Mouse (Mus musculus) embryo, embryonic 11 days (tissue): Measurements from ENCODE around the gene Chrne.

Experiments
- DNase-seq: peaks from one replicate; pipeline ENCODE4 v3.0.0-alpha.2; 2015

Gene Chrne

DNA sequence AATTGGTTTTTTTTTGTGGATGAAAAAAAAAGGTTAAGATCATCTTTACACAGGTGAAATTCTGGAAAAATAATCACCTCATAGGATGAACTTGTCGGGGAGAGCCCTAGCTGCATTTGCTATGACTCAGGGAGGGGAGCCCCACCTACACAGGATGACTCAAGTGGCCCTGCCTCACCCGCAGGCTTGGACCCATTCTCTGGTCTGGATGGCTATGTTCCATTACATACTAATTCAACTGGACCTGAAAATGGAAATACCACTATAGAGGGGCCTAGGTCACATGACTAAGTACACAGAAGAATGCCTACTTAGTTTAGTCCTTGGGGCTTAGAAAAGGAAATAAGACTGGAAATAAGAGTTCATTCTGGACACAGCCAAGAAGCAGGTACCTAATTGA, 32.4 kb upstream of the Chrne start:
- no peak for DNase-seq

DNA sequence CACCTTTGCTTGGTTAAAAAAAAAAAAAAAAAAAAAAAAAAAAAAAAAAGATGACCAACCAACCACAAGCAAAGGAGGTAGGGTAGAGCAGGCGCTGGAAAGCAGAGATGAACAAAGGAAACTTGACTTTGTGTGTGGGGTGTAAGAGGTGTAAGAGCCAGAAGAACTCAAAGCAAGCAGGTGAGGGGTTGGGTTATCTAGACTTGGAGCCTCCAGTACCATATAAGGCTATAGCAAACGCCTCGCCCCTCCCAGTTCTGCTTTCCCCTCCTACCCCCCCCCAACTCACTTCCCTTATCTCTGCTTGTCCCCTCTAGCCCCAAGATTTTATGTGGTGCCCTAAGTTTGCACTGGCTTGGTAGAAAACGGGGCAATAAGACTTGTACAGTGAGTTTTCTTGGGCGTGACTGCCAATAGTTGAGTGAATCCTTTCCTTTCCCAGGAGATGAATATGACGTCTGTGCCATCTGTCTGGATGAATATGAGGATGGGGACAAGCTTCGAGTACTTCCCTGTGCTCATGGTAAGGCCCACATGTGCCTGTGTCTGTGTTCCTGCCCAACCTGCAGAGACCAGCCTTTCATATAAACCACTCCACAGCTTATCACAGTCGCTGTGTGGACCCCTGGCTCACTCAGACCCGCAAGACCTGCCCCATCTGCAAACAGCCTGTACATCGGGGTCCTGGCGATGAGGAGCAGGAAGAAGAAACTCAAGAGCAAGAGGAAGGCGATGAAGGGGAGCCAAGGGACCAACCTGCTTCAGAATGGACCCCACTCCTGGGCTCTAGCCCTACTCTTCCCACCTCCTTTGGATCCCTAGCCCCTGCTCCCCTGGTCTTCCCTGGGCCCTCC, 31.5 kb upstream of the Chrne start:
- no peak for DNase-seq

DNA sequence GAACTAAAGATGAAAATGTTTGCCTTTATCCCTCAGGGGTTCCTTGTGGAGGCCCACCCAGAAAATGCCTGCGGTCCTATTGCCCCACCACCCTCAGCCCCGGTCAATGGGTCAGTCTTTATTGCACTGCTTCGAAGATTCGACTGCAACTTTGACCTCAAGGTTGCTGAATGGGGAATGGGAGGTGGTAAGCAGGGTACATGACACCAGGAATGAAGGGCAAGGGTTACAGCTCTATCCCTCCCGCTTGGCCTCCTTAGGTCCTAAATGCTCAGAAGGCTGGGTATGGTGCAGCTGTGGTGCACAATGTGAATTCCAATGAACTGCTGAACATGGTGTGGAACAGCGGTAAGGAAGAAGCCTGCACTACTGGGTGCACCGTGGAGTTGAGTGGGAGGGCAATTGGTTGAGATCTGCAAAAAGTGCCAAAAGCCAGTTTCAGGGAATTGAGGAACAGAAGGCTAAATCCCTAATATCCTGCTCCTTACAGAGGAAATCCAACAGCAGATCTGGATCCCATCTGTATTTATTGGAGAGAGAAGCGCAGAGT, 30.2 kb upstream of the Chrne start:
- DNase-seq, result no peak

DNA sequence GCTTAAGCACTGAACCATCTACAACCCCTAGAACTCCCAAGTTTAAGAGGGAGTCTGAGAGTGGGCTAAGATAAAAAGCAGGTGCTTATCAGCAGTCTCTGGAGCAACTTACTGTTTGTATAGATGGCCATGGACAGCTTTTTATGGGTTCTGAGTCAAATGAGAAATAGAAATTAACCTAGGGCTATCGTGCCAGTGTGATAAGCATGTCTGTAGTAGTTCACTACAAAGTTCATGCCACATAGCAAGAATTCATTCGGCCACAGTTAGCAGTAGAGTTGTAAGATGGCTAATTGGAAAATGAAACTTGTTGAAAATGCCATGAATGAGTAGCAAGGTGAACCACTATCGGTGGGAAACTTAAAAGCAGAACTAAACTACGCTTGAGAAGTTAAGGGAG, 29.5 kb upstream of the Chrne start:
- no peak for DNase-seq

DNA sequence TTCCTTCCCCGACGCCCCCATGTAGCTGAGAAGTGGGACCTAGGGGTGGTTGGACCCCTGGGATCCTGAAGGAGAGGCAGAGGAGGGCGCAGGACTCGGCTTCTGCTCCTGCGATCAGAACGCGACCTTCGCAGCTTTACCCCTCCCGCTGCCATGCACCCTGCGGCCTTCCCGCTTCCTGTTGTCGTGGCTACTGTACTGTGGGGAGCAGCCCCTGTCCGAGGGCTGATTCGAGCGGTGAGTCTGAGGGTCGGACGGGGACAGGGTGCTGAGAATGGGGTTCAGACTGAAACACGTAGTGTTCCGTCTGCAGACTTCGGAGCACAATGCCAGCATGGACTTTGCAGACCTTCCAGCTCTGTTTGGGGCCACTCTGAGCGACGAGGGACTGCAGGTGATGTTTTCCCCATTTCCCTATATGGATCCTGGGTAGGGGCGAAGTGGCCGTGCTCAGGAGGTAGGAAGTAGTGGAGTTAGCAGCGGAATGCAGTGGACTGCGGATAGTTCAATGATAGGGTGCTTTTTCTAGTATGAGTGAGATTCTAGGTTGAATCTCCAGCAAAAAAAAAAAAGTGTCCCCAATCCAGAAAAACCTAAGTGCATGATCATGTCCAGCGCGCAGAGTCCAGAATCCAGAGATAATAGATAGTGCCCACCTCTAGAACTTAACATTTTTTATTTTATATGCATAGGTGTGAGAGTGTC, 28.9 kb upstream of the Chrne start:
- DNase-seq, result peak; percentile 25

DNA sequence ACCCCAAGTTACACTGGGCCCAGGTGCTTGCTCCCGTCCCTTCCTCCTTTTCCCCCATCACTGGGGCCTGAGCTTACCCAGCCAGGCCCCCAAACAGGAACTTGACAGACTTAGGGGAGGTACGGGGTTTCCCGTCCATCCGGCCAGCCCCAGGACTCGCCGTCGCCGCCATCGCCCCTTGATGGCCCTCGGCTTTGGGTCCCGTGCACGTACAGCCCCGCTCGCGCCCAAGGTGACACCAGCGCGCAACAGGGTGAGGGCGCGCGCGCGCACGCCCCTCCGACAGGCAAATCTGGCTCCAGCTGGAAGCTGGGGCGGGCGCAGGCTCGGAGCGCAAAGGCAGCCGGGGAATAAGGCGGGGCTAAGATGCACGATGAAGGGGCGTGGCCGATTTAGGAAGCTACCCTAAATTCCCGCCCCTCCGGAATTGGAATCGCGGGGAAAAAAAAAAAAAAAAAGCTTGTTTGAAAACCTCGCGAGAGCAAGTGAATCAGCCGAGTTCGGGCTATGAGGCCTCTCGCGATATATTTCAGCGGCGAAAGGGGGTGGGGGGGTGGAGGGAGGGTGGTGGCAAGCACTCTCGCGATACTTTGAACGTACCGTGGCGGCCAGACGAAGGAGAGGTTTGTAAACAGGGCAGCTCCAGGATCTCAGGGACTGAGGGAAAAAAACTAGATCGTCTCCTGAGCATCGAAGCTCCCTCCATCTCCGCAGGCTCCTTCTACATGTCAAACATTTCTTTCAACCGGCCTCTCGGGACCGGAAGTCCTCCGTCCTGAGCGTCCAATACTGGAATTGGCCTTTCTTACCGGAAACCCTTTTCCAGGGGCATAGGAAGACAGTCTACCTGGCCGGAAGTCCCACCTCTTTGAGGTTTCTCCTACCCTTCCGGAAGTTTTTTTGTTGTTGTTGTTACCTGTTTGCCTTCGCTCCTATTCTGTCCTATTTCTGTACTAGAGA, 28.0 kb upstream of the Chrne start, which contains the start of the genes Rnf167 and Slc25a11:
Gene Rnf167, plus strand, starts transcription at position 545 of the 960 bp plus-strand sequence.
Gene Slc25a11, minus strand, starts transcription at position 789 of the 960 bp plus-strand sequence.
- DNase-seq, result peak; percentile 100

DNA sequence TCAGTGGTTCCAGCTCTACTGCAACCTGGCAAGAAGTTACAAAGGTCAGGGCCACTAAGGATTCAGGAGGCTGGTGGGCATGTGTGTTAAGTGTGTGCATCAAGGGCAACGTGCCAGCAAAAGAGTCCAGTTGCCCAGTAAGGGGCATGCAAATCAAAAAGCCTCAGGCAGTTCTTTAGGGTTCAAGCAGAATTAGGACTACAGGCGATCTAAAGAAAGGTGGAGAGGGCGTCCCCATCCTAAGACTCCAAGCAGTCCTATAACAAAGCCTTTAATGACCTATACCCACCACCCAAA, 27.2 kb upstream of the Chrne start:
- DNase-seq, result no peak

DNA sequence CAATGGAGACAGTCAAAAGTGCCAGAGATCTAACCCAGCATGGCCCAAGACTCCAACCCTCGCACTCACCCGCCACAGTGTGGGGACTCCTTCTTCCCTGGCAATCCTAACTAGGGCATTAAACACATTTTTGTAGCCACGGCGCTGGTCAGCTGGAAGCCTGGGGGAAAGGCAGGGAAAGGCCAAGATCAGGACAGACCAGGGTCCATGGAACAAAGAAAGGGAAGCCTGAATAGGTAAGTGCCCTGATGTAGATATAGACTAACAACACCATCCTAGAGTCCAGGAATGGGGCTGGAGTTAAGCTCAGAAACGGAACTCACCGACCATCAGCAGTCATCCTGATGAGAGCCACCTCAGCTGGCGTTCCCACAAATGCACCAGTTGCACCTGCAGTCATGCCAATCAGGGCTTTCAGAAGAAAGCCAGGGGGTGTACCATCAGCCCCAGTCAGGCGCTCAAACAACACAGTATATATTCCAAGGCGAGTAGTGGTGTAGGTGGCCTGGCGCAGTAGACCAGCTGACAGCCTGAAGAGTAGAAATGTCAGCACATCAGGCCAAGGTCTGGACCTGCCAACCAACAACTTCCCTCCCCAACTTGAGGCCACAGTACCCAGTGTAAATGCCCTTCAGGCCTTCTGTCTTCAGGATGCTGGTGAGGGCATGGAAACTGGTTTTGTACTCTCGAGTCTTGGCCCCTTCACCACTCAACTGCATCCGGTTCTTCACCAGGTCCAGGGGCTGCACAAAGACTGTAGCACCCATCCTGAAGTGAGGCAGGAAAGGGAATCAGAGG, 26.6 kb upstream of the Chrne start:
- DNase-seq, result no peak

DNA sequence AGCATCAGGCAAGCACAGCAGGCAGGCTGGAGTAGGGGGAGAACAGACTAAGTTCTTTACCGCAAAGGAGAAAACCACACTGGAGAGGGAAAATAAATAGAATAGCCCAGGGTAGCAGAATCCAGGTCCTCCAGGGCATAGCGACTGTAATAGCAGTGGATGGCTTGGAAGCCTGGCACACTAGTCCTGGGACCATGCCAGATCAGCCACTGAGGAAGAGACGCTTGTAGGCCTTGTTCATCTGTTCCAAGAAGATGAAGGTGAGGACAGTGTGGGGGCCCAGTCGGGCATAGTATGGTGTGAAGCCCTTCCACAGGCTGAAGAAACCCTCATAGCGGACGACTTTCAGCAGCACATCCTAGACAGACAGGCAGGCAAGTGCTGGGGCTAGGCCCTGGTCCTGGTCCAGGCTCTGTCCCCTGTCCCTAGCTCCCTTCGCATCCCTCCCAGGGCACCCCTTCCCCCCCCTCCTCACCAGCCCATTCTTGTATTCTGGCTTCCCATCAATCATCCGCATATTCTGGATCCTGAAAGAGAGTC, 25.6 kb upstream of the Chrne start:
- no peak for DNase-seq

DNA sequence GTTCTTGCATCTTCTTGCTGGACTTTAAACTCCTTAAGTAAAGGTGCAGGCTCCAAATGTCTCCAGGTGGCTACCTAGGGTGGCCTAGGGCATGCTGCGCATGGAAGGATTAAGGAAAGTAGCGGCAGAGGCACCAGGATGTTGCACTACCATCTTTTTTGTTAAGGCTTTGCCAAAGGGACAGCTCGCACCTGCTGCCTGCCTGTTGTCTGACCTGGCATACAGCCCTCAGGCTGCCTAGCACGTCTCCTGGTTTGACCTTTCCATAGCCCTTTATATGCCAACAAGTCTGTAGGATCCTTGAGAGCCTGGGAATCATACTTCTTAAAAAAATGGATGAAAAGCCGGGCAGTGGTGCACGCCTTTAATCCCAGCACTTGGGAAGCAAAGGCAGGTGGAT, 24.0 kb upstream of the Chrne start:
- no peak for DNase-seq

DNA sequence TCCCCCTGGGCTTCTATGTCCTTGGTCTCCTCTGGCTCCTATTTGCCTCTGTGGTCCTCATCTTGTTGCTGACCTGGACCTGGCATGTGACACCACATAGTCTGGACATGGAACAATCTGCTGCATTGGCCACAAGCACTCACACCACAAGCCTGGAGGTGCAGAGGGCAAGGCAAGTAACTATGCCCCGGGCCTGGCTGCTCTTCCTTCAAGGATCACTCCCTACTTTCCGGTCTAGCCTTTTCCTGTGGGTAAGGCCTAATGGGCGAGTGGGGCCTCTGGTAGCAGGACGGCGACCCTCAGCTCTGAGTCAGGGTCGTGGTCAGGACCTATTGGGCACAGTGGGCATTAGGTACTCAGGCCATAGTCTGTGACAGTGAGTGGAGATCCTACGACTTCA, 22.2 kb upstream of the Chrne start:
- DNase-seq, result no peak

DNA sequence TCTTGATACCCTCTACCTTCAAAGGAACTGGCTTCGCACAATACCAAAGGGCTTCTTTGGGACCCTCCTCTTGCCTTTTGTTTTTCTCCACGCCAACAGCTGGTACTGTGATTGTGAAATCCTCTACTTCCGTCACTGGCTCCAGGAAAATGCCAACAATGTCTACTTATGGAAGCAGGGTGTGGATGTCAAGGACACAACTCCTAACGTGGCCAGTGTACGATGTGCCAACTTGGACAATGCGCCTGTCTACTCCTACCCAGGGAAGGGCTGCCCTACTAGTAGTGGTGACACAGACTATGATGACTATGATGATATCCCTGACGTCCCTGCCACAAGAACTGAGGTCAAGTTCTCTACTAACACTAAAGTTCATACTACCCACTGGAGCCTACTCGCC, 21.0 kb upstream of the Chrne start:
- no peak for DNase-seq

DNA sequence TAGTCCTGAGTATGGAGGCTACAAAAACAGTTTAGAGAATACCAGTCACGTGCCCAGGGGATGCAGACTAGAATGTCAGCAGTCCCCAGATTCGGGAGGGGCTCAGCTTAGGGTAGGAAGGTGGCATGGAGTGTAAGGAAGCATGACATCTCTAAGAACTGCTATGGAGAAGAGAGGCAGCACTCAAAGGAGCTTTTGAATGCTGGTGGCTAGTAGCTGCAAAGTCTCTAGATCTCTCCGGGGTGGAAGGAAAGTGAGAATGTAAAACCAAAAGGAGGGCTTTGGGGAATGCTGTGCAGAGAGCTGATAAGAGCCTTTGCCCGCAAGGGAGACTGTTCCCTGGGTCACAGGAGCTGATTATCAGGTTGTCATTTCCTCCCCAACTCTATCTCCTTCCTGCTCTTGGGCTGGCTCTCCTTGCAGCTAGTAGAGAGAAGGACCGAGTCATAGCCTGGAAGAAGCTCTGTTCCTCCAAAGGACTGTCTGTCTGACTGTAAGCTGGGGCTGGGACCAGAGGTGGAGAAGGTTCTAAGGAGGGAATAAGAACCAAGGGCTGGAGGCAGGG, 19.8 kb upstream of the Chrne start, which contains the start of gene Gp1ba:
Gene Gp1ba, plus strand, starts transcription at position 409 of the 565 bp plus-strand sequence.
- no peak for DNase-seq

DNA sequence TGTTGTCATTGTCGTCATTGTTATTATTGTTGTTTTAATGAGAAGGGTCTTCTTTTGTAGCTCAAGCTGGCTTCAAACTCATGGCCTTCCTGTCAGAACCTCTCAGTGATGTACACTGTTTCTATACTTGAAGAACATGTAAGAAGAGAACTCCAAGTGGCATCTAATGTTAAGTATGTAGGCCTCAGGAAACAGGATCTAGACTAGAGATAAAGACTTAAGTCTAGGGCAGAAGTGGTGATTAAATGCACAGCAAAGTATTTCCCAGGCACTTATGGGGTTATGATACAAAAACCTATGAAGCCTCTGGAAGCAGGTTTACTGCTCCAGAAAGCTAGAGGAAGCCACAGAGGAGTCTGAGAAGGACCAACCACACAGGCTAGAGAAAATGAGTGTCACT, 19.3 kb upstream of the Chrne start:
- no peak for DNase-seq

DNA sequence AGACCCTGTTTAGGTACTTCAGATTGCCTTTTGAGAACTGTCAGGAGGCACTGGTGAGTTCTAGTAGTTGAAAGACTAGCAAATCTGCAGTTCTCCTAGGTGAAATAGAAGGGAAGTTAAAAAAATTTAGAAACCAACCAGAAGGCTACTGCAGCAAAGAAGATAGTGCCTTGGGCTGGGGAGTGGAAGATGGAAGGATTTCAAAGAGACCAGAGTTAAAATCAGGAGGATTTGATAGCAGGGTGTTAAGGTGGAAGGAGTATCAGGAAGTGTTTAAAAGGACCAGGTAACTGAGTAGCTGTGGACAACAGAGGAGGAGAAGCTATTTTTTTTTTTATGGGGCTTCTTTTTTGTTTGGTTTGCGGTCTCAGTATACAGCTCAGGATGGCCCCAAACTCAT, 18.7 kb upstream of the Chrne start:
- DNase-seq, result no peak

DNA sequence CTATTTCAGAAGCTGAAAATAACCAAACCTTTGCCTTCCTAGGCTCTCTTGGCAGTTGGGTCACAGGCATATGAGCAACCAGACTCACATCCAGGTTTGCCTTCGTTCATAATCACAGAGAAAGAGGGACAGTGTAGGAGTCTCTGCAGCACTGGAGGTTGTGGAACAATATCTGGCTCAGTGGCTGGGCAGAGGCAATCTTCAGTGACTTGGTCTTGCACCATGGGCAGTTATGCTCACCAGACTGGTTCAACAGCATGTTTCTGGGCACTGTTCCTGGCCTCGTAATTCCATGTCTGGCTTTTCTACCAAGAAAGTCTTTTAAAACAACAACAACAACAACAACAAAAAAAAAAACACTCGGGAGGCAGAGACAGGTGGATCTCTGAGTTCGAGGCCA, 16.6 kb upstream of the Chrne start:
- no peak for DNase-seq

DNA sequence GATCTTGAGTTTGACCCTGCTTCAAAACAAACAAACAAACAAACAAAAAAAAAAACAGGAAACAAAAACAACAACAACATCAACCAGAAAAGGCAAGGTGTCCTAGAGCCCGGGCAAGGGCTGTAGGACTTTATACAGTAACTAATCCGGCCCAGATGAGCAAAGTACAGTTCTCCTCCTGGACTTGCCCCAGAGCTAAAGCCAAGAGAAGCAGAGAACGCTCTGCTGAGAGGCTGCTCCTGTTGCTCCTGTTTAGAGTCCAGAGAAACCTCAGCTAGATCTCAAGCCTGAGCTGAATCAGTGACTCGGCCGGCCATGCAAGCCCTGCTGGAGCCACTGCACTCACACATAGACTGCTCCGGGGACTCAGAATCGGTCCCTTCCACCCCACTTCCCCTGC, 11.1 kb upstream of the Chrne start:
- DNase-seq, result no peak

DNA sequence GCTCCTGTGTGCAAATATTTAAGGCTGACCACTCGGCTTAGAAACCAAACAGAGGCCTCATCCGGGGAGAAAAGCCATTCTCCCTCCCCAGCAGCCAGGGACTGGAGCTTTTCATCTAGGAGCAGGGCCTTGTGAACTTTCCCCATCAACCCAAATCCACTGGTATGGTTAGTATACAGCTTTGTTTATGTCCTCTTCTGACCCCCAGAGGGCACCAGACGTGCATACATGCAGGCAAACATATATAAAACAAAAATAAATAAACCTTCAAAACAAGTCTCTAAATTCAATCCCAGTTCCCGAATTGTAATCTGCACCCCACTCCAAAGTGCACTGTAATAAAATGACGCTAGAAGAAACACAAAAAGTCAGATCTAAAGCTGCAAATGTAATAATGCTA, 10.5 kb upstream of the Chrne start:
- peak; percentile 22 for DNase-seq

DNA sequence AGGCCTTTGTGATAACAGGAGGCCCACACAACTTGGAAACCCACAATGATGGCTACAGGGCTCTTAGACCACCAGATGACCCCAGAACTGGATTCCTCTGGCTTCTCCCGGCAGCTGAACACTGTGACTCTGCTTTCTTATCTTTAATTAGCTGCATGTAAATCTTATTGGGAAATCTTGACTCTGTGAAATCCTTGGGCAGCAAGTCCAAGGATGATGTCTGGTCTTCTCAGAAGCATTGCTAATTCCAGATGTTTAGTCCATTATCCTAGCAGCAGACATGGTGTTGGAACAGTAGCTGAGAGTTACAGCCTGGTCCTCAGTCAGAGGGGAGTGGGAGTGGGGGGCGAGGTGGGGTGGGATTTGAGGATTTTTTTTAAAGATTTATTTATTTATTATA, 9.4 kb upstream of the Chrne start:
- DNase-seq, result no peak

DNA sequence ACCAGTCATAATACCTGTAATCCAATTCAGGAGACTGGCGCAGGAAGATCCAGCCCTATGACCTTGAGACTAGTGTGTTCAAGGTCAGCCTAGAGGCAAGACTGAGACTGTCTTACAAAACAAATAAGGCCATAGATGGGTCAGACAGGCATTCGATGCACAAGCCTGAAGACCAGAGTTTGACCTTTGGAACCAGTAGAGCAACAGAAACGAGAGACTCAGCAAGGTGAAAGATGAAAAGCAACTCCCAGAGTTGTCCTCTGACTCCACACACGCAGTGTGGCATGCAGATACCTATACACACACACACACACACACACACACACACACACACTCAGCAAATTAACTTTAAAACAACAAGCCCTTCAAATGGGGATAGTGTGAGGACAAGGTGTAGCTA, 7.9 kb upstream of the Chrne start:
- no peak for DNase-seq

DNA sequence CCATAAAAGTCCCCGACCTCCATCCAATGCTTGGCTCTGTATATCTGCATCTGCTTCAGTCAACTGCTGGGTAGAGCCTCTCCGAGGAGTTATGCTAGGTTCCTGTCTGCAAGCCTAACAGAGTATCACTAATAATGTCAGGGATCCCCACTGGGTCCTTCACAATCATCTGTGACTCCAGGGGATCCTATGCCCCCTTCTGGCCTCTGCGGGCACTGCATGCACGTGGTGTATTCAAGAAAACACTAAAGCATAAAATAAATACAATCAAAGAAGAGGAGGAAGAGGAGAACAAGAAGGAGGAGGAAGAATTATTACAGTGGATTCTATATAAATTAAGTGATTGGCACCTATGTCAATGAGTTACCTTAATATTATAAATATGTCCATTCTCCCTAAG, 6.5 kb upstream of the Chrne start:
- DNase-seq, result peak; percentile 68
